Mouse (Mus musculus) cerebral cortex, adult 2 months (tissue): ENCODE data around the gene Gp6.

Source experiments
- whole genome bisulfite sequencing: fragments of 180-500 bp; shearing (Covaris S2); methylation state at CpG from one replicate; pipeline ENCODE4 v1.1.7; 2018; 5-methylcytosine and 5-hydroxymethylcytosine counted together

Gp6 gene

GRCm38 (mm10) chr7:4397730-4398129 is at the start of gene Gp6:
Gene Gp6 (minus strand): TSS chr7:4397744.
- WGBS: 91% methylated on average over 1 of the region's 1 CpGs

GRCm38 (mm10) chr7:4447138-4447537 is 49.6 kb upstream of the Gp6 start:
- 7% methylated on average over 1 of the region's 1 CpGs for WGBS

GRCm38 (mm10) chr7:4445216-4445791 is 47.8 kb upstream of the Gp6 start, which contains the start of gene Rdh13:
Gene Rdh13 (minus strand): TSS chr7:4445649.
- under 1% methylated on average over 35 of the region's 35 CpGs for WGBS

GRCm38 (mm10) chr7:4440549-4440948 is 43.0 kb upstream of the Gp6 start:
- 90% methylated on average over 10 of the region's 10 CpGs for WGBS

- WGBS: 88% methylated on average over 2 of the region's 2 CpGs
Observed at GRCm38 (mm10) chr7:4437721-4438120, 40.2 kb upstream of the Gp6 start.

DNA sequence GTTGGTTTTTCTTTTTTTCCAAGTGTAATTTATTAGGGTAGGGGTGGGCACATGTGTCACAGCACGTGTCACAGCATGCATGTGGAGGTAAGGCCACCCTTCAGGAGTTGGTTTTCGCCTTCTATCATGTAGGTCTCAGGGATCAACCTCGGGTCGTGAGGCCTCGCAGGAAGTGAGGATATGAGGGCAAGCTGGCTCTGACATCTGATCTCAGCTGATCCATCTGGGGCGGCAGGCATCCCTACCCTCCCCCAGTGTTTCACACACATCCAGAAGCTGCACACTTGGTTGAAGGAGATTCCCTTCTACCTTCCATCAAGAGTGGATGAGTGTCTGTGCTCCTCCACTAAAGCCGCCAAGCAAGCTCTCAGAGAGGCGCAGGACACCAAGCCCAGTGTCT is 34.5 kb upstream of the Gp6 start:
- WGBS: 93% methylated on average over 8 of the region's 8 CpGs

DNA sequence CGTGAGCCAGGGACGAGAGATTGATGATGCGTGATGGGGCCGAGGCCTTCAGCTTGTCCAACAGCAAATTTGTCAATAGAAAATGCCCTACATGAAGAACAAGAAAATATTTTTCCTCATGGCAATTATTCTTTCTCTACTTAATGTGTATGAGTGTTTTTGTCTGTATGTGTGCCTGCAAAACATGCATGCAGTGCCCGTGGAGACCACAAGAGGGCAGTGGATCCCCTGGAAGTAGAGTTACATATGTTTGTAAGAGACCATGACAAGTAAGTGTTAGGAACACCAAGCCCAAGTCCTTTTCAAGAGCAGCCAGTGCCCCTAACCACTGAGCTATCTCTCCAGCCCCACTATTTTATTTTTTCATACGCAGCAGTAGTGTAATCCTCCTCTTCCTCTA is 34.0 kb upstream of the Gp6 start:
- WGBS: 81% methylated on average over 6 of the region's 6 CpGs

GRCm38 (mm10) chr7:4430246-4430844 is 32.8 kb upstream of the Gp6 start:
- WGBS: 91% methylated on average over 9 of the region's 9 CpGs

DNA sequence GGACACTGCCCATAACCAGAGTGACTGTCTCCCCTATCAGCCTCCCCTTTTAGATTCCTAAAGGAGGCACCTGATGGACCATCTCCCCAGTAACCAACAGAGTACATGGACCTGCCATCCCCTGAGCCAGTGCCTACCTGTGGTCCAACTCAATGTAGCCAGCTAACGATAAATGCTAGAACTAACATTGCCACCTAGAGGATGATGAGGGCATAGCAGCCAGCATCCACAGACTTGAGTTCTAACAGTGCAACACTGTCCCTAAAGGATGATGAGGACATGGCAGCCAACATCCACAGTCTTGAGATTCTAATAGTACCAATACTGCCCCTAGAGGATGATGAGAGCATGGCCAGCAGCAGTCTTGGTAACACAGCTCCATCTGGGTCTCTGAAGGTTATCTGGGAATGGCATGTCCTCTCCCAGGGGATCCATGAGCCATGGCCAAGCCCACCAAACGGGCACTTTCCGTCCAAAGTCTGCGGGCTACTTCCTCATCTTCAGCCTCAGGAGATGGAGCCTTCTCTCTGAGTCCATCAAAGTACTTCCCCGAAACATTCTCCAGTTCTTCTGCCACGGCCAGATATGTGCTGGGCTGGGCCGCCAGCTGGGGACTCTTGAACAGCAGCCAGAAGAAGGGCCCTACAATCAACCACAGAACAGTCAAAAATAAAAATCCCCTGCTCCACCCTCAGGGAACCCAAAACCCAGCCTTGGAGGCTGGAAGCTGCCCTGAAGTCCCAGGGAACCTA is 29.8 kb upstream of the Gp6 start:
- WGBS: 65% methylated on average over 7 of the region's 7 CpGs

- 71% methylated on average over 4 of the region's 4 CpGs for WGBS
Observed at GRCm38 (mm10) chr7:4420230-4420629, 22.7 kb upstream of the Gp6 start.

- whole genome bisulfite sequencing: 91% methylated on average over 6 of the region's 6 CpGs
Observed at GRCm38 (mm10) chr7:4419681-4420080, 22.1 kb upstream of the Gp6 start.

GRCm38 (mm10) chr7:4412406-4412805 is 14.9 kb upstream of the Gp6 start:
- WGBS: 98% methylated on average over 15 of the region's 15 CpGs

DNA sequence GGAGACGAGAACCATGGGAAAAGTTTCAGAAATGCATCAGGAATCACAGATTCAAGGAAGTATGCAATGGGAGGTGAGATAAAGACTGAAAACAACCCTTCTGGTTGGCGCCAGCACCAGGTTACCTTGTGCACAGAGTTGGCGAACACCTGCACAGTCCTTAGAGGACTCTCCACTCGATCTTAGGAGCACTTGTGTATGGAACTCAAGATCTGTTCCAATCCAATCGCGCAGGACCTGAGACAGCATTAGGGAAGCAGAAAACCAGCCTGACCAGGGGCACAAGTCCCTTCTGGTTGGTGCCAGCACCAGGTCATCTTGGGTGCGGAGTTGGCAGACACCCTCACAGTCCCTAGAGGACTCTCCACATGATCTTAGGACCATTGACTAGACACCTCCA is 24.0 kb downstream of the Gp6 start:
- 79% methylated on average over 7 of the region's 7 CpGs for WGBS

DNA sequence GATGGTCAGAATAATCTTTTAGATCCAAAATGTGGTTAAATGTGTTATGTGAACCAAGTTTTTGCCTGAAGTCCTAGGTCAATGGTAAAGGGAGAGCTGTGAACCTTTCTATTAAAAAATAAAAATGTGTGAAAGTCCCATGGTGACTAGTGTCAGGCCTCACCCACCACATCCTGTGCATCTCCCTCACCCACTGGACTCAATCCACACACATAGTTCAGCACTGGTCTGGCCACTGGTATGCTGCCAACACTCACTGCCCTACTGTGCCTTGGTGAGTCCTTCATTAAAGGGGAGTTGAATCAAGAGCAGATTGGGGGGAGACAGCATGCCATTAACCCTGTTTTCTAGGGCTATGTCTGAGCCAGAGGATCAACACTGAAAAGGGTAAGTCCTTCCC is 60.0 kb downstream of the Gp6 start, which contains the start of gene Ncr1:
Ncr1 (plus strand) TSS at position 216 of the 400 bp plus-strand sequence.

DNA sequence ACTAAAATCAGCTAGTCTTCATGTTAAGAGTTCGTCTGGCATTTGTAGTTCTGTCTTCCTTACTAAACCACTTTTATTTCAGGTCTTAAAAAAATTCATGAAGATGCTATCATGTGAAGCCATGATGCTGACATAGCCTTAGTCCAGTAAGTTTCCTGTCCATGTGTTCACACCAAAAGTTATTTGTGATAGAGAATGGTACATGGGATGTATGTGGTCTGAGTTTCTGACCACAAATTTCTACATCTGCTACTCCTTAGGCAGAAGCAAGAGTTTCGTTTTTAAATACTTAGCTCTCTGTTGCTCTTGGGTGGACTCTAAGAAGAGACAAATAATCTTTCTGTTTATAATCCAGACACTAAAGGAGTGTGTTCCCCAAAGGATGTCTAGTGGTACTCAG is 74.2 kb downstream of the Gp6 start:
- 72% methylated on average over 2 of the region's 2 CpGs for WGBS
